Mouse (Mus musculus): ENCODE measurements around the gene Ldlr.

DNA sequence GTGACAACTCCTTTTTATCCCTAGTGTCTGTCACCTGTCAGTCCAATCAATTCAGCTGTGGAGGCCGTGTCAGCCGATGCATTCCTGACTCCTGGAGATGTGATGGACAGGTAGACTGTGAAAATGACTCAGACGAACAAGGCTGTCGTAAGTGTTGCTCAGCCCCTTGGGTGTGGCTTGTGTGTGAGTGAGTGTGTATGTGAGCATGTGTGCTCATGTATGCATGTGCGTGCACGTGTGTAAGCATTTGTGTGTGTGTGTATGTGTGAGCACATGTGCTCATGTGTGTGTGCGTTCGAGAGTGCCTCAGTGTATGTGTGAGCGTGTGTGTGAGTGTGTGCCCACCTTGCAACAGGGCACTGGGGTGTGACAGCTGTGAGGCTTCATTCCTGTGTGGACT, 9.0 kb downstream of the Ldlr start:
- TF ChIP-seq POLR2A (IDR thresholded peaks at IDR 0.05; ENCODE audit: extremely low read depth, insufficient read depth, low read length) (no peak), CTCF (IDR thresholded peaks at IDR 0.05; ENCODE audit: extremely low read depth, insufficient read depth, low read length) (no peak)

Measured in cortical plate, adult 2 months (tissue).